Mouse (Mus musculus): ENCODE measurements around the gene Lag3. TPM values are rescaled to one million over a fixed set of nuclear protein-coding genes. Genes with fewer than 3 reads are reported as not detected.

Gene Lag3
- polyA plus RNA-seq, 1 experiment from 2014 or later: 2.6 TPM

GRCm38 (mm10) chr6:124859725-124860124 lies 51.8 kb downstream of the Lag3 start:
- H3K4me3 ChIP-seq (ENCODE audit: low read depth, low read length): 0 out of 2 replicates have a peak overlapping the region, but pooled peaks have one; percentile 9
- no peaks in the 10 kb centered on the region for H3K9me3 ChIP-seq (ENCODE audit: control insufficient read depth, low read length)
- H3K9ac ChIP-seq (replicated peaks; ENCODE audit: low read depth, low read length): peak overlapping the region; percentile 37; the same call in 1 of the 2 replicates
- H3K27ac ChIP-seq (ENCODE audit: low read depth, low read length): peak overlapping the region; percentile 71
- H3K36me3 ChIP-seq (ENCODE audit: control insufficient read depth, insufficient read depth, low read length): no peaks in the 10 kb centered on the region
- H3K4me2 ChIP-seq (ENCODE audit: low read depth, low read length): peak overlapping the region; percentile 37
- no peak for ATAC-seq (ENCODE audit: low read depth)
- WGBS: 11% methylated on average over 12 of the region's 12 CpGs
- H3K4me1 ChIP-seq (ENCODE audit: control insufficient read depth, insufficient read depth, low read length): peaks cover 50% of the 10 kb centered on the region
- H3K27me3 ChIP-seq (ENCODE audit: control insufficient read depth, insufficient read depth, low read length): no peaks in the 10 kb centered on the region

GRCm38 (mm10) chr6:124858561-124859318 lies 52.8 kb downstream of the Lag3 start:
- H3K27me3 ChIP-seq (ENCODE audit: control insufficient read depth, insufficient read depth, low read length): no peaks in the 10 kb centered on the region
- no peak overlapping the region for H3K9ac ChIP-seq (replicated peaks; ENCODE audit: low read depth, low read length)
- no peak overlapping the region for H3K27ac ChIP-seq (ENCODE audit: low read depth, low read length)
- H3K4me2 ChIP-seq (ENCODE audit: low read depth, low read length): peak overlapping the region; percentile 76; the same call in 1 of the 2 replicates
- H3K9me3 ChIP-seq (ENCODE audit: control insufficient read depth, low read length): no peaks in the 10 kb centered on the region
- no peak for ATAC-seq (ENCODE audit: low read depth)
- no peak overlapping the region for H3K4me3 ChIP-seq (ENCODE audit: low read depth, low read length)
- no peaks in the 10 kb centered on the region for H3K36me3 ChIP-seq (ENCODE audit: control insufficient read depth, insufficient read depth, low read length)
- peaks cover 44% of the 10 kb centered on the region for H3K4me1 ChIP-seq (ENCODE audit: control insufficient read depth, insufficient read depth, low read length)
- 78% methylated on average over 28 of the region's 28 CpGs for WGBS

- Histone ChIP-seq H3K27ac (ENCODE audit: low read depth, low read length) (peak overlapping the region; percentile 99), H3K4me1 (ENCODE audit: control insufficient read depth, insufficient read depth, low read length) (peaks cover 44% of the 10 kb centered on the region), H3K36me3 (ENCODE audit: control insufficient read depth, insufficient read depth, low read length) (no peaks in the 10 kb centered on the region), H3K4me2 (ENCODE audit: low read depth, low read length) (peak overlapping the region; percentile 76), H3K4me3 (ENCODE audit: low read depth, low read length) (peak overlapping the region; percentile 71), H3K27me3 (ENCODE audit: control insufficient read depth, insufficient read depth, low read length) (no peaks in the 10 kb centered on the region), H3K9ac (replicated peaks; ENCODE audit: low read depth, low read length) (peak overlapping the region; percentile 95; the same call in 1 of the 2 replicates), H3K9me3 (ENCODE audit: control insufficient read depth, low read length) (no peaks in the 10 kb centered on the region)
- ATAC-seq (ENCODE audit: low read depth): no peak
- WGBS: 21% methylated on average over 26 of the region's 26 CpGs
These were observed 53.5 kb downstream of the Lag3 start for GRCm38 (mm10) chr6:124857840-124858530.

GRCm38 (mm10) chr6:124856916-124857839 lies 54.3 kb downstream of the Lag3 start, which contains the start of gene P3h3:
P3h3 (minus strand) TSS chr6:124857752.
- peak; percentile 90 for ATAC-seq (ENCODE audit: low read depth)
- H3K36me3 ChIP-seq (ENCODE audit: control insufficient read depth, insufficient read depth, low read length): 0 out of 2 replicates have a peak, but pooled peaks cover 3% of the 10 kb centered on the region
- peak within 1 kb of the TSS; percentile 99 for H3K27ac ChIP-seq (ENCODE audit: low read depth, low read length)
- peaks cover 37% of the 10 kb centered on the region for H3K4me1 ChIP-seq (ENCODE audit: control insufficient read depth, insufficient read depth, low read length)
- no peaks in the 10 kb centered on the region for H3K9me3 ChIP-seq (ENCODE audit: control insufficient read depth, low read length)
- WGBS: under 1% methylated on average over 86 of the region's 86 CpGs
- H3K27me3 ChIP-seq (ENCODE audit: control insufficient read depth, insufficient read depth, low read length): no peaks in the 10 kb centered on the region
- H3K9ac ChIP-seq (replicated peaks; ENCODE audit: low read depth, low read length): peak within 1 kb of the TSS; percentile 95
- peak within 1 kb of the TSS; percentile 76 for H3K4me2 ChIP-seq (ENCODE audit: low read depth, low read length)
- peak within 1 kb of the TSS; percentile 71 for H3K4me3 ChIP-seq (ENCODE audit: low read depth, low read length)

- no peaks in the 10 kb centered on the region for H3K9me3 ChIP-seq (ENCODE audit: control insufficient read depth, low read length)
- 0 out of 2 replicates have a peak, but pooled peaks cover 4% of the 10 kb centered on the region for H3K36me3 ChIP-seq (ENCODE audit: control insufficient read depth, insufficient read depth, low read length)
- peak overlapping the region; percentile 99 for H3K27ac ChIP-seq (ENCODE audit: low read depth, low read length)
- peak overlapping the region; percentile 71 for H3K4me3 ChIP-seq (ENCODE audit: low read depth, low read length)
- peak; percentile 81 for ATAC-seq (ENCODE audit: low read depth)
- H3K27me3 ChIP-seq (ENCODE audit: control insufficient read depth, insufficient read depth, low read length): no peaks in the 10 kb centered on the region
- WGBS: 6% methylated on average over 13 of the region's 14 CpGs
- peak overlapping the region; percentile 76 for H3K4me2 ChIP-seq (ENCODE audit: low read depth, low read length)
- peaks cover 29% of the 10 kb centered on the region for H3K4me1 ChIP-seq (ENCODE audit: control insufficient read depth, insufficient read depth, low read length)
- peak overlapping the region; percentile 95 for H3K9ac ChIP-seq (replicated peaks; ENCODE audit: low read depth, low read length)
These were observed 55.2 kb downstream of the Lag3 start for GRCm38 (mm10) chr6:124856321-124856720.

GRCm38 (mm10) chr6:124854647-124855046 lies 56.9 kb downstream of the Lag3 start:
- no peak for ATAC-seq (ENCODE audit: low read depth)
- no peak overlapping the region for H3K9ac ChIP-seq (replicated peaks; ENCODE audit: low read depth, low read length)
- 82% methylated on average over 12 of the region's 12 CpGs for WGBS
- H3K36me3 ChIP-seq (ENCODE audit: control insufficient read depth, insufficient read depth, low read length): 0 out of 2 replicates have a peak, but pooled peaks cover 4% of the 10 kb centered on the region
- no peaks in the 10 kb centered on the region for H3K27me3 ChIP-seq (ENCODE audit: control insufficient read depth, insufficient read depth, low read length)
- H3K4me1 ChIP-seq (ENCODE audit: control insufficient read depth, insufficient read depth, low read length): peaks cover 12% of the 10 kb centered on the region; the same call in 1 of the 2 replicates
- H3K27ac ChIP-seq (ENCODE audit: low read depth, low read length): no peak overlapping the region
- no peak overlapping the region for H3K4me2 ChIP-seq (ENCODE audit: low read depth, low read length)
- no peaks in the 10 kb centered on the region for H3K9me3 ChIP-seq (ENCODE audit: control insufficient read depth, low read length)
- no peak overlapping the region for H3K4me3 ChIP-seq (ENCODE audit: low read depth, low read length)

Other genes with a start within 250 kb of the Lag3 start
- gene Lpcat3, start 248.7 kb downstream of the Lag3 start, polyA plus RNA-seq (2014; fragmentation: Nextera tagmentation; extraction: Ambion mirVana): 40.0 and 44.7 TPM in 2 replicates
- gene Emg1, start 199.5 kb downstream of the Lag3 start, polyA plus RNA-seq (2014; fragmentation: Nextera tagmentation; extraction: Ambion mirVana): 94.2 and 99.8 TPM in 2 replicates
- gene Phb2, start 199.4 kb downstream of the Lag3 start, polyA plus RNA-seq (2014; fragmentation: Nextera tagmentation; extraction: Ambion mirVana): 242 and 258 TPM in 2 replicates
- 2.6 and 4.4 TPM in 2 replicates for gene Ptpn6, start 173.0 kb downstream of the Lag3 start, polyA plus RNA-seq (2014; fragmentation: Nextera tagmentation; extraction: Ambion mirVana)
- gene Grcc10, start 170.3 kb downstream of the Lag3 start, polyA plus RNA-seq (2014; fragmentation: Nextera tagmentation; extraction: Ambion mirVana): 634 and 689 TPM in 2 replicates
- gene Gm45234, start 155.7 kb downstream of the Lag3 start, polyA plus RNA-seq (2014; fragmentation: Nextera tagmentation; extraction: Ambion mirVana): not detected in 2 replicates
- gene Atn1, start 155.2 kb downstream of the Lag3 start, polyA plus RNA-seq (2014; fragmentation: Nextera tagmentation; extraction: Ambion mirVana): 21.5 and 27.5 TPM in 2 replicates
- gene Eno2, start 142.0 kb downstream of the Lag3 start, polyA plus RNA-seq (2014; fragmentation: Nextera tagmentation; extraction: Ambion mirVana): 154 and 205 TPM in 2 replicates
- 0.67 and 0.92 TPM in 2 replicates for gene Lrrc23, start 132.0 kb downstream of the Lag3 start, polyA plus RNA-seq (2014; fragmentation: Nextera tagmentation; extraction: Ambion mirVana)
- 3.9 and 4.4 TPM in 2 replicates for gene Spsb2, start 103.0 kb downstream of the Lag3 start, polyA plus RNA-seq (2014; fragmentation: Nextera tagmentation; extraction: Ambion mirVana)
- 393 and 412 TPM in 2 replicates for gene Tpi1, start 97.4 kb downstream of the Lag3 start, polyA plus RNA-seq (2014; fragmentation: Nextera tagmentation; extraction: Ambion mirVana)
- 162 and 171 TPM in 2 replicates for gene Usp5, start 82.2 kb downstream of the Lag3 start, polyA plus RNA-seq (2014; fragmentation: Nextera tagmentation; extraction: Ambion mirVana)
- 16.8 and 16.9 TPM in 2 replicates for gene Cdca3, start 82.2 kb downstream of the Lag3 start, polyA plus RNA-seq (2014; fragmentation: Nextera tagmentation; extraction: Ambion mirVana)
- gene Gnb3, start 71.4 kb downstream of the Lag3 start, polyA plus RNA-seq (2014; fragmentation: Nextera tagmentation; extraction: Ambion mirVana): 0.44 and 0.54 TPM in 2 replicates
- 19.1 and 23.7 TPM in 2 replicates for gene P3h3, start 54.0 kb downstream of the Lag3 start, polyA plus RNA-seq (2014; fragmentation: Nextera tagmentation; extraction: Ambion mirVana)
- 11.2 and 14.2 TPM in 2 replicates for gene Gpr162, start 47.7 kb downstream of the Lag3 start, polyA plus RNA-seq (2014; fragmentation: Nextera tagmentation; extraction: Ambion mirVana)
- 0.12 TPM in 1 of 2 replicates, not detected in the other for gene Cd4, start 23.5 kb downstream of the Lag3 start, polyA plus RNA-seq (2014; fragmentation: Nextera tagmentation; extraction: Ambion mirVana)
- 664 and 670 TPM in 2 replicates for gene Ptms, start 8.4 kb upstream of the Lag3 start, polyA plus RNA-seq (2014; fragmentation: Nextera tagmentation; extraction: Ambion mirVana)
- 560 and 584 TPM in 2 replicates for gene Mlf2, start 19.7 kb upstream of the Lag3 start, polyA plus RNA-seq (2014; fragmentation: Nextera tagmentation; extraction: Ambion mirVana)
- 89.5 and 93.8 TPM in 2 replicates for gene Cops7a, start 53.8 kb upstream of the Lag3 start, polyA plus RNA-seq (2014; fragmentation: Nextera tagmentation; extraction: Ambion mirVana)
- 41.3 and 62.3 TPM in 2 replicates for gene Pianp, start 85.0 kb upstream of the Lag3 start, polyA plus RNA-seq (2014; fragmentation: Nextera tagmentation; extraction: Ambion mirVana)
- gene Zfp384, start 97.4 kb upstream of the Lag3 start, polyA plus RNA-seq (2014; fragmentation: Nextera tagmentation; extraction: Ambion mirVana): 12.3 and 16.5 TPM in 2 replicates
- gene Ing4, start 128.1 kb upstream of the Lag3 start, polyA plus RNA-seq (2014; fragmentation: Nextera tagmentation; extraction: Ambion mirVana): 105 and 116 TPM in 2 replicates
- gene Acrbp, start 138.0 kb upstream of the Lag3 start, polyA plus RNA-seq (2014; fragmentation: Nextera tagmentation; extraction: Ambion mirVana): 16.8 and 19.8 TPM in 2 replicates
- 0.70 and 0.91 TPM in 2 replicates for gene Lpar5, start 156.2 kb upstream of the Lag3 start, polyA plus RNA-seq (2014; fragmentation: Nextera tagmentation; extraction: Ambion mirVana)
- gene Chd4, start 184.3 kb upstream of the Lag3 start, polyA plus RNA-seq (2014; fragmentation: Nextera tagmentation; extraction: Ambion mirVana): 72.1 and 82.2 TPM in 2 replicates
- 45.0 and 49.6 TPM in 2 replicates for gene Nop2, start 220.2 kb upstream of the Lag3 start, polyA plus RNA-seq (2014; fragmentation: Nextera tagmentation; extraction: Ambion mirVana)
- 18.3 and 18.5 TPM in 2 replicates for gene Iffo1, start 233.5 kb upstream of the Lag3 start, polyA plus RNA-seq (2014; fragmentation: Nextera tagmentation; extraction: Ambion mirVana)